Mouse (Mus musculus): Measurements from ENCODE around the gene Fam177a. TPM values are rescaled to one million over a fixed set of nuclear protein-coding genes. Genes with fewer than 3 reads are reported as not detected.
"Not testable (repeated sequence)": the region's sequence is repeated elsewhere in the genome, so short reads cannot be mapped to it uniquely, and the experiment has no call there.

Fam177a gene
- polyA plus RNA-seq, 1 experiment, result 16.5 TPM

DNA sequence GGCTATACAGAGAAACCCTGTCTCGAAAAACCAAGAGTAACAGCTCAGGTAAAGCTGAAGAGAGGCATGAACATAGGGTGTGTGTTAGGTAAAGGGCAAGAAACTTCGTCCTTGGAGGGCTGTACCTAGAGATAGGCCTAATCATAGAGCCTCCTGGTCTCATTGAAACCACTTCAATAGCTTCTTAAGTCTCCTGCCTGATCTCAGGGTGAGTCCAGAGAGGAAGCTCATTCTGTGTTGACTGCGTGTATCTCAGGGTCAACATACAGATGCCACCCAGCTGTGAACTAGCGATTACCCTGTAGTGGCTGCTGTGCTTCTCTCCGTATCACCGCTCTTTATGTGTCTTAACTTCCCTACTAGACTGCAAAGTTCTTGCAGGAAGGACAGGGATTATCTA is 13.6 kb downstream of the Fam177a start:
- not testable (repeated sequence) for H3K4me3 ChIP-seq (ENCODE audit: low read depth, low read length); H3K36me3 ChIP-seq (ENCODE audit: control insufficient read depth, insufficient read depth, low read length, poor library complexity, severe bottlenecking); H3K9me3 ChIP-seq (replicated peaks; ENCODE audit: control insufficient read depth, insufficient read depth, low read length, poor library complexity, severe bottlenecking); H3K27me3 ChIP-seq (ENCODE audit: control insufficient read depth, insufficient read depth, low read length, poor library complexity, severe bottlenecking); H3K9ac ChIP-seq (ENCODE audit: low read depth, poor library complexity, severe bottlenecking); H3K4me1 ChIP-seq (ENCODE audit: control insufficient read depth, insufficient read depth, low read length); H3K27ac ChIP-seq (ENCODE audit: insufficient read depth, low read length)

DNA sequence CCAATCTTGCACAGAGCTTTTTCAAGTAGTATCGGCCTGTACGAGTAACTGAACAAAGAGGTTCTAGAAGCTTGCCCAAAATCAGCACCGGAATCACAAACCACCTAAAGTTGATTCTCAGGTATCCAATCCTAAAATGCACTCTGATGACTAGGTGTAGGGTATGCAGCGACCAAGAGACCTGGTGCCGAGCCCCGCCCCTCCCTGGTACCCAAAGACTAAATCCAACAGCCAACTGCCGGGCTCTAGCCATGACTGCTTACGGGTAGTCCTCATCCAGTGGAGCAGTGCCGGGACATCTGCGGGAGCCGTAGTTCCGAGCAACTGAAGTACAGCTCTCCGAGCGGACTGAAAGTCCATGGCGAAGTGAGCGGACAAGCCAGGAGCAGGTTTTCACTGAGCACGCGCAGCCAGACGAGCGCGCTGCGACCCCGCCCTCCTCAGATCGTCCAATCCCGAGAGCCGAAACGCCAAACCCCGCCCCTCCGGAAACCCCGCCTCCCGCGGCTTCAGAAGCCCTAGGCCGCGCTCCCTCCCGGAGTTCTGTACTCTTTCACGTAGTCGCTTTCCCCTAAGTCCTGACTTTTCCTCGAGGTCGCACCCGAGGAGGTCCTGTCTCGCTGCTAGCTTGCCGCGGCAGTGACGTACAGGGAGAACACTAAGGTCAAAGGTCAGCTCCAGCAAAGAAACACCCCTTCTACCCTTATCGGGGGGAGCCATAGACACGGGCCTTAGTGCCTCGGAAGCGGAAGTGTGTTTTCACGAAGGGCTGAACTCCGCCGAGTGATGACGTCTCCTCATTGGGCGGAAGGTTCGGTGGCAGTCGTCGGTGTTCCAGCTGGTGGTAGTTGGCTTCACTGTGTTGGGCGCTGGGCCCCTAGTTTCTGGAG is 30.5 kb downstream of the Fam177a start, which contains the start of gene Srp54b:
Gene Srp54b (plus strand): TSS at position 546 of the 890 bp plus-strand sequence.
- not testable (repeated sequence) for H3K27ac ChIP-seq (ENCODE audit: insufficient read depth, low read length); H3K9me3 ChIP-seq (replicated peaks; ENCODE audit: control insufficient read depth, insufficient read depth, low read length, poor library complexity, severe bottlenecking); H3K36me3 ChIP-seq (ENCODE audit: control insufficient read depth, insufficient read depth, low read length, poor library complexity, severe bottlenecking); H3K4me3 ChIP-seq (ENCODE audit: low read depth, low read length); H3K27me3 ChIP-seq (ENCODE audit: control insufficient read depth, insufficient read depth, low read length, poor library complexity, severe bottlenecking); H3K9ac ChIP-seq (ENCODE audit: low read depth, poor library complexity, severe bottlenecking); H3K4me1 ChIP-seq (ENCODE audit: control insufficient read depth, insufficient read depth, low read length)

DNA sequence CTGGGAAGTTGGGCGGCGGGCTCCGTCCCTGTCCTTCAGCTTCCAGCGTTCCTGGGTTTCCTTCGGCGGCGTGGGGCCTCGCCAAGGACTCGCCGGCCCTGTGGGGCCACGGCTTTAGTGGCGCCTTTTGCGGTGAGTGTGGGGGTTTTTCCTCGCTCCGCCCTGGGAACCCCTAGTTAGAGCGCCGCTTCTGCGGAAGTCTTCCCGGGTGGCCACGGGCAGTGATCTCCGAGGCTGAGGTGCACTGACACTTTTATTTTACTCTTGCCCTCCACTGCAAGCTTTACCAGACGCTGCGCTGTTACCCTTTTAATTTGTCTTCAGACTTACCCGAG is 31.1 kb downstream of the Fam177a start:
- not testable (repeated sequence) for H3K27ac ChIP-seq (ENCODE audit: insufficient read depth, low read length); H3K4me3 ChIP-seq (ENCODE audit: low read depth, low read length); H3K36me3 ChIP-seq (ENCODE audit: control insufficient read depth, insufficient read depth, low read length, poor library complexity, severe bottlenecking); H3K27me3 ChIP-seq (ENCODE audit: control insufficient read depth, insufficient read depth, low read length, poor library complexity, severe bottlenecking); H3K9ac ChIP-seq (ENCODE audit: low read depth, poor library complexity, severe bottlenecking); H3K9me3 ChIP-seq (replicated peaks; ENCODE audit: control insufficient read depth, insufficient read depth, low read length, poor library complexity, severe bottlenecking); H3K4me1 ChIP-seq (ENCODE audit: control insufficient read depth, insufficient read depth, low read length)

DNA sequence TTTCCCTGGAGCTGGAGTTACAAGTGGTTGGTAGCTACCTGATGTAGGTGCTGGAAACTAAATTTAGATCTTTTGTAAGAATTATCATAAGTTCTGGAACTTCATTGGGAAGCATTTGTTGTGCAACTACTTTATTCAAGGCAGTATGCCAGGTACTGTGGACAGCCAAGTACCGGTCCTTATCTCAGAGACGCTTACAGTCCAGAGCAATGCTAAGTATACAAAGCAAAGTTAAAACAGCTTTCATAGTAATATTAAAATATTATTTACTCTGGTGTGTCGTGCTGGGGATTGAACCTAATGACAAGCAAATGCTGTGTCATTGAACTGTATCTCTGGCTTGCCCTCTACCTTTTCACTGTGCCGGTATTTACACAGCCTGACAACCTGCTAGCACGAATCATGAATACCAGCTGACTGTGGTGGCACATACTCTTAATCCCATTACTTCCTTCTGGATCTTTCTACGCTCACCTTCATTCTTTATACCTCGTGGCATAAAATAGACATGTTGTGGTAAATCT is 42.8 kb downstream of the Fam177a start:
- H3K4me1 ChIP-seq (ENCODE audit: control insufficient read depth, insufficient read depth, low read length); H3K36me3 ChIP-seq (ENCODE audit: control insufficient read depth, insufficient read depth, low read length, poor library complexity, severe bottlenecking); H3K27me3 ChIP-seq (ENCODE audit: control insufficient read depth, insufficient read depth, low read length, poor library complexity, severe bottlenecking); H3K27ac ChIP-seq (ENCODE audit: insufficient read depth, low read length); H3K9me3 ChIP-seq (replicated peaks; ENCODE audit: control insufficient read depth, insufficient read depth, low read length, poor library complexity, severe bottlenecking); H3K4me3 ChIP-seq (ENCODE audit: low read depth, low read length); H3K9ac ChIP-seq (ENCODE audit: low read depth, poor library complexity, severe bottlenecking): not testable (repeated sequence)

DNA sequence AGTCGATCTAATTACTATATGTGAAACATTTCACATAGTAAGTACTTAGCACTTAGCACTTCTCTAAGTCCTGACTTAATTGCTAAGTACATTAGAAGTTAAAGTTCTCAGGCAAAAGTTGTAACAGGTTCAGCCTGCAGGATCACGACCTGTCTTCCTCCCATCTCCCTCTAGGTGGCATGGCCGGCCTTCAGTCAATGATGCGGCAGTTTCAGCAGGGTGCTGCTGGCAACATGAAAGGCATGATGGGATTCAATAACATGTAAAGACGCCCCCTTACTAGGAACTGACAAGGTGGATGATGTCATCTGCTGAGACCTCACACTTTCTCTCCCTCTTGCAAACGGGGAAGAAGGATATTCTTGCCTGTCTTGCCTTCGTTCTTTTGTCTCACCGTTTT is 63.4 kb downstream of the Fam177a start:
- H3K27me3 ChIP-seq (ENCODE audit: control insufficient read depth, insufficient read depth, low read length, poor library complexity, severe bottlenecking); H3K27ac ChIP-seq (ENCODE audit: insufficient read depth, low read length); H3K4me1 ChIP-seq (ENCODE audit: control insufficient read depth, insufficient read depth, low read length): not testable (repeated sequence)

DNA sequence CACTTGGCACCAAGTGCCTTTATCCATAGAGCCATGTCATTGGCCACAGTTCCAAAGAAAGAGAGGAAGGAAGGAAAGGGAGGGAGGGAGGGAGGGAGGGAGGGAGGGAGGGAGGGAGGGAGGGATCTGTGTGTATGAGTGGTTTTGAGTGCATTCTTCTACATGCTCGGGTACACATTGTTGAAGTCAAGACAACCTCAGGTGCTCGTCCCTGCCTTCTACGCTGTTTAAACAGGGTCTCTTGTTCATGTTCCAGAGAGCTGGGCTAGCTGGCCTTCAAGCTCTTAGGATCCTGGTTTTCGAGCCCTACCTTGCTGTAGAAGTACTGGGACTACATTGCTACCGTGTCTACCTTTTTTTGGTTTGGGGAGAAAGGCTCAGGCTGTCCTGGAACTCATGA is 64.9 kb downstream of the Fam177a start:
- not testable (repeated sequence) for H3K4me1 ChIP-seq (ENCODE audit: control insufficient read depth, insufficient read depth, low read length); H3K9me3 ChIP-seq (replicated peaks; ENCODE audit: control insufficient read depth, insufficient read depth, low read length, poor library complexity, severe bottlenecking); H3K36me3 ChIP-seq (ENCODE audit: control insufficient read depth, insufficient read depth, low read length, poor library complexity, severe bottlenecking); H3K27me3 ChIP-seq (ENCODE audit: control insufficient read depth, insufficient read depth, low read length, poor library complexity, severe bottlenecking); H3K27ac ChIP-seq (ENCODE audit: insufficient read depth, low read length); H3K4me3 ChIP-seq (ENCODE audit: low read depth, low read length); H3K9ac ChIP-seq (ENCODE audit: low read depth, poor library complexity, severe bottlenecking)

More for the DNA sequence above, 63.4 kb downstream of the Fam177a start:
- H3K9me3 ChIP-seq (replicated peaks; ENCODE audit: control insufficient read depth, insufficient read depth, low read length, poor library complexity, severe bottlenecking); H3K9ac ChIP-seq (ENCODE audit: low read depth, poor library complexity, severe bottlenecking); H3K4me3 ChIP-seq (ENCODE audit: low read depth, low read length); H3K36me3 ChIP-seq (ENCODE audit: control insufficient read depth, insufficient read depth, low read length, poor library complexity, severe bottlenecking): not testable (repeated sequence)

Other genes starting within 250 kb of the Fam177a start
- gene Gm20403, start 137.9 kb upstream of the Fam177a start, polyA plus RNA-seq (2011; ENCODE audit: insufficient read depth, insufficient read length, low read depth, missing spikeins), result not detected in 2 replicates
- 38.8 and 41.0 TPM in 2 replicates for gene Baz1a, start 110.1 kb upstream of the Fam177a start, polyA plus RNA-seq (2011; ENCODE audit: insufficient read depth, insufficient read length, low read depth, missing spikeins)
- 45.9 and 46.7 TPM in 2 replicates for gene 2700097O09Rik, start 44.4 kb upstream of the Fam177a start, polyA plus RNA-seq (2011; ENCODE audit: insufficient read depth, insufficient read length, low read depth, missing spikeins)
- 114 and 132 TPM in 2 replicates for gene Srp54a, start 44.2 kb upstream of the Fam177a start, polyA plus RNA-seq (2011; ENCODE audit: insufficient read depth, insufficient read length, low read depth, missing spikeins)
- gene Srp54b, start 30.6 kb downstream of the Fam177a start, polyA plus RNA-seq (2011; ENCODE audit: insufficient read depth, insufficient read length, low read depth, missing spikeins), result 41.9 and 56.4 TPM in 2 replicates
- 16.6 TPM in 1 of 2 replicates, not detected in the other for gene 1700047I17Rik2, start 75.1 kb downstream of the Fam177a start, polyA plus RNA-seq (2011; ENCODE audit: insufficient read depth, insufficient read length, low read depth, missing spikeins)
- gene Srp54c, start 105.7 kb downstream of the Fam177a start, polyA plus RNA-seq (2011; ENCODE audit: insufficient read depth, insufficient read length, low read depth, missing spikeins), result 74.2 and 76.7 TPM in 2 replicates
- gene 1110008L16Rik, start 175.1 kb downstream of the Fam177a start, polyA plus RNA-seq (2011; ENCODE audit: insufficient read depth, insufficient read length, low read depth, missing spikeins), result 32.6 and 34.1 TPM in 2 replicates
- gene Ppp2r3c, start 178.5 kb downstream of the Fam177a start, polyA plus RNA-seq (2011; ENCODE audit: insufficient read depth, insufficient read length, low read depth, missing spikeins), result 28.3 and 33.7 TPM in 2 replicates

All from ES-Bruce4 (cell line).